Mouse (Mus musculus) liver, adult 2 months (tissue): ENCODE measurements around the gene Ascc2.

Experiments
- CTCF ChIP-seq: fragments of 200-500 bp; IDR thresholded peaks from 2 replicates; pipeline ENCODE4 v1.5.1; 2011; ENCODE audit warnings: low read depth, low read length, control low read depth
- POLR2A ChIP-seq: fragments of 200-500 bp; IDR thresholded peaks from 2 replicates; pipeline ENCODE4 v1.6.1; 2011; ENCODE audit warnings: low read length, control low read depth; ENCODE audit not compliant: insufficient read depth; ENCODE audit errors: extremely low read depth

- TF ChIP-seq POLR2A: no peak
- no peak for TF ChIP-seq CTCF
Observed at GRCm38 (mm10) chr11:4604441-4604840, 33.1 kb upstream of the Ascc2 start.
